Mouse (Mus musculus) heart, embryonic 13.5 days (tissue): Measurements from ENCODE around the gene Agpat1. TPM values are rescaled to one million over a fixed set of nuclear protein-coding genes. Genes with fewer than 3 reads are reported as not detected.

Source experiments
- ATAC-seq: fragments of 200-750 bp; cut with Nextera tagmentation; 2 replicates; pipeline ENCODE4 v1.8.0; 2017; ENCODE audit warnings: moderate TSS enrichment; ENCODE audit not compliant: insufficient number of reproducible peaks, low FRiP score, low TSS enrichment; ENCODE audit errors: extremely low read depth
- H3K27ac ChIP-seq: fragments of 300-500 bp; sonication (generic); replicated peaks from 2 replicates; pipeline ENCODE4 v1.5.1; 2015; ENCODE audit warnings: moderate library complexity, mild to moderate bottlenecking, inconsistent platforms
- H3K27me3 ChIP-seq: fragments of 300-500 bp; sonication (generic); replicated peaks from 2 replicates; pipeline ENCODE4 v1.6.1; 2015; ENCODE audit warnings: mild to moderate bottlenecking, inconsistent platforms
- H3K36me3 ChIP-seq: fragments of 300-500 bp; sonication (generic); 2 replicates; pipeline ENCODE4 v1.6.1; 2015; ENCODE audit warnings: mild to moderate bottlenecking, inconsistent platforms
- H3K4me1 ChIP-seq: fragments of 300-500 bp; sonication (generic); 2 replicates; pipeline ENCODE4 v1.6.1; 2015; ENCODE audit warnings: inconsistent platforms
- H3K4me2 ChIP-seq: fragments of 300-500 bp; sonication (generic); 2 replicates; pipeline ENCODE4 v1.6.1; 2015; ENCODE audit warnings: inconsistent platforms, mild to moderate bottlenecking, moderate library complexity
- H3K4me3 ChIP-seq: fragments of 300-500 bp; sonication (generic); 2 replicates; pipeline ENCODE4 v1.5.1; 2015; ENCODE audit warnings: moderate library complexity, mild to moderate bottlenecking, inconsistent platforms
- H3K9ac ChIP-seq: fragments of 300-500 bp; sonication (generic); 2 replicates; pipeline ENCODE4 v1.6.1; 2015; ENCODE audit warnings: inconsistent platforms, mild to moderate bottlenecking, moderate library complexity
- H3K9me3 ChIP-seq: fragments of 300-500 bp; sonication (generic); 2 replicates; pipeline ENCODE4 v1.6.1; 2016; ENCODE audit warnings: inconsistent platforms
- WGBS: fragments of 180-500 bp; shearing (Covaris S2); methylation state at CpG from one replicate; pipeline ENCODE4 v1.1.7; 2015; ENCODE audit warnings: mixed read lengths; 5-methylcytosine and 5-hydroxymethylcytosine counted together
- polyA plus RNA-seq: library from polyadenylated mRNA; unstranded; fragments of >200 nt; fragmentation: Nextera tagmentation; extraction: Ambion mirVana; gene quantifications from 2 replicates; pipeline ENCODE4 v1.2.1, GENCODE M21; 2015

The Agpat1 gene
- polyA plus RNA-seq, 1 experiment from 2014 or later, result 54.2 TPM

- Histone ChIP-seq H3K36me3 (no peaks in the 10 kb centered on the region), H3K27me3 (peaks cover 40% of the 10 kb centered on the region), H3K4me3 (no peak overlapping the region), H3K9me3 (no peaks in the 10 kb centered on the region), H3K27ac (no peak overlapping the region), H3K4me1 (peaks cover 14% of the 10 kb centered on the region), H3K9ac (no peak overlapping the region), H3K4me2 (no peak overlapping the region)
- 48% methylated on average over 3 of the region's 3 CpGs for WGBS
- ATAC-seq, result no peak
These were observed 33.4 kb downstream of the Agpat1 start for GRCm38 (mm10) chr17:34637459-34637858.

- H3K27ac ChIP-seq, result no peak overlapping the region
- H3K9ac ChIP-seq, result no peak overlapping the region
- no peaks in the 10 kb centered on the region for H3K9me3 ChIP-seq
- peaks cover 19% of the 10 kb centered on the region for H3K27me3 ChIP-seq
- H3K36me3 ChIP-seq, result no peaks in the 10 kb centered on the region
- 79% methylated on average over 7 of the region's 7 CpGs for WGBS
- no peak overlapping the region for H3K4me2 ChIP-seq
- ATAC-seq, result no peak
- H3K4me3 ChIP-seq, result no peak overlapping the region
- peaks cover 12% of the 10 kb centered on the region; the same call in 1 of the 2 replicates for H3K4me1 ChIP-seq
These were observed 35.6 kb downstream of the Agpat1 start for GRCm38 (mm10) chr17:34639461-34640255.

GRCm38 (mm10) chr17:34640778-34641601 is 36.9 kb downstream of the Agpat1 start:
- WGBS, result 18% methylated on average over 11 of the region's 11 CpGs
- ATAC-seq, result no peak
- no peaks in the 10 kb centered on the region for H3K36me3 ChIP-seq
- no peak overlapping the region for H3K4me3 ChIP-seq
- peak overlapping the region; percentile 19 for H3K4me2 ChIP-seq
- H3K9me3 ChIP-seq, result no peaks in the 10 kb centered on the region
- H3K4me1 ChIP-seq, result peaks cover 23% of the 10 kb centered on the region
- peak overlapping the region; percentile 79 for H3K27ac ChIP-seq
- H3K27me3 ChIP-seq, result peaks cover 11% of the 10 kb centered on the region; the same call in 1 of the 2 replicates
- peak overlapping the region; percentile 62 for H3K9ac ChIP-seq

GRCm38 (mm10) chr17:34641945-34642344 is 37.9 kb downstream of the Agpat1 start:
- WGBS, result 66% methylated on average over 3 of the region's 3 CpGs

GRCm38 (mm10) chr17:34643379-34643778 is 39.3 kb downstream of the Agpat1 start:
- Histone ChIP-seq H3K36me3 (peaks cover under 1% of the 10 kb centered on the region; the same call in 1 of the 2 replicates), H3K27ac (no peak overlapping the region), H3K4me3 (no peak overlapping the region), H3K4me1 (peaks cover 39% of the 10 kb centered on the region), H3K9me3 (no peaks in the 10 kb centered on the region), H3K27me3 (no peaks in the 10 kb centered on the region), H3K9ac (no peak overlapping the region), H3K4me2 (no peak overlapping the region)
- no peak for ATAC-seq
- WGBS, result 80% methylated on average over 4 of the region's 4 CpGs

More at GRCm38 (mm10) chr17:34641945-34642344, 37.9 kb downstream of the Agpat1 start:
- no peak for ATAC-seq
- Histone ChIP-seq H3K4me2 (no peak overlapping the region), H3K4me3 (no peak overlapping the region), H3K27ac (peak overlapping the region; percentile 79; the same call in 1 of the 2 replicates), H3K9me3 (no peaks in the 10 kb centered on the region), H3K36me3 (no peaks in the 10 kb centered on the region), H3K27me3 (peaks cover 8% of the 10 kb centered on the region; the same call in 1 of the 2 replicates), H3K9ac (no peak overlapping the region), H3K4me1 (peaks cover 30% of the 10 kb centered on the region)

- Histone ChIP-seq H3K4me2 (peak overlapping the region; percentile 81; the same call in 1 of the 2 replicates), H3K9ac (no peak overlapping the region), H3K27ac (no peak overlapping the region), H3K27me3 (no peaks in the 10 kb centered on the region), H3K4me3 (no peak overlapping the region), H3K4me1 (peaks cover 41% of the 10 kb centered on the region), H3K36me3 (peaks cover 6% of the 10 kb centered on the region), H3K9me3 (no peaks in the 10 kb centered on the region)
- ATAC-seq, result no peak
- WGBS, result 70% methylated on average over 10 of the region's 10 CpGs
These were observed 39.9 kb downstream of the Agpat1 start for GRCm38 (mm10) chr17:34643944-34644343.

- Histone ChIP-seq H3K9ac (peak within 1 kb of the TSS; percentile 87), H3K9me3 (no peaks in the 10 kb centered on the region), H3K27me3 (no peaks in the 10 kb centered on the region), H3K27ac (peak within 1 kb of the TSS; percentile 86), H3K36me3 (peaks cover 12% of the 10 kb centered on the region), H3K4me1 (peaks cover 41% of the 10 kb centered on the region), H3K4me2 (peak within 1 kb of the TSS; percentile 81), H3K4me3 (peak within 1 kb of the TSS; percentile 69)
- WGBS, result 1% methylated on average over 16 of the region's 16 CpGs
- peak; percentile 67 for ATAC-seq
These were observed 40.5 kb downstream of the Agpat1 start, which contains the start of gene Fkbpl for GRCm38 (mm10) chr17:34644608-34645007. TSS of gene Fkbpl (plus strand) at chr17:34644764.

- H3K4me1 ChIP-seq, result peaks cover 40% of the 10 kb centered on the region
- peak overlapping the region; percentile 81 for H3K4me2 ChIP-seq
- H3K9me3 ChIP-seq, result no peaks in the 10 kb centered on the region
- H3K27me3 ChIP-seq, result no peaks in the 10 kb centered on the region
- 36% methylated on average over 10 of the region's 10 CpGs for WGBS
- peak overlapping the region; percentile 86 for H3K27ac ChIP-seq
- H3K4me3 ChIP-seq, result peak overlapping the region; percentile 69
- no peak for ATAC-seq
- peaks cover 20% of the 10 kb centered on the region for H3K36me3 ChIP-seq
- peak overlapping the region; percentile 87 for H3K9ac ChIP-seq
These were observed 41.3 kb downstream of the Agpat1 start for GRCm38 (mm10) chr17:34645256-34645829.

- no peak for ATAC-seq
- no peaks in the 10 kb centered on the region for H3K27me3 ChIP-seq
- H3K4me1 ChIP-seq, result peaks cover 34% of the 10 kb centered on the region
- peak overlapping the region; percentile 81 for H3K4me2 ChIP-seq
- no peak overlapping the region for H3K9ac ChIP-seq
- H3K36me3 ChIP-seq, result peaks cover 26% of the 10 kb centered on the region
- H3K9me3 ChIP-seq, result no peaks in the 10 kb centered on the region
- H3K27ac ChIP-seq, result no peak overlapping the region
- peak overlapping the region; percentile 99; the same call in 1 of the 2 replicates for H3K4me3 ChIP-seq
- 82% methylated on average over 30 of the region's 30 CpGs for WGBS
These were observed 41.9 kb downstream of the Agpat1 start for GRCm38 (mm10) chr17:34645831-34646511.

- peaks cover 29% of the 10 kb centered on the region for H3K4me1 ChIP-seq
- H3K9ac ChIP-seq, result peak within 1 kb of the TSS; percentile 93
- no peaks in the 10 kb centered on the region for H3K27me3 ChIP-seq
- H3K36me3 ChIP-seq, result peaks cover 36% of the 10 kb centered on the region
- H3K4me3 ChIP-seq, result peak within 1 kb of the TSS; percentile 99
- H3K9me3 ChIP-seq, result no peaks in the 10 kb centered on the region
- peak; percentile 94 for ATAC-seq
- 2% methylated on average over 66 of the region's 66 CpGs for WGBS
- H3K27ac ChIP-seq, result peak within 1 kb of the TSS; percentile 66
- H3K4me2 ChIP-seq, result peak within 1 kb of the TSS; percentile 81
These were observed 43.1 kb downstream of the Agpat1 start, which contains the start of gene Atf6b for GRCm38 (mm10) chr17:34646906-34647787. TSS of gene Atf6b (plus strand) at chr17:34647146.
